Mouse (Mus musculus) cerebellum, adult 18-20 months (tissue): ENCODE measurements around the gene Prkch.

Experiments used
- DNase-seq, 2 experiments: peaks; one replicate each; pipeline ENCODE4 v3.0.0; 2021

Gene Prkch

DNA sequence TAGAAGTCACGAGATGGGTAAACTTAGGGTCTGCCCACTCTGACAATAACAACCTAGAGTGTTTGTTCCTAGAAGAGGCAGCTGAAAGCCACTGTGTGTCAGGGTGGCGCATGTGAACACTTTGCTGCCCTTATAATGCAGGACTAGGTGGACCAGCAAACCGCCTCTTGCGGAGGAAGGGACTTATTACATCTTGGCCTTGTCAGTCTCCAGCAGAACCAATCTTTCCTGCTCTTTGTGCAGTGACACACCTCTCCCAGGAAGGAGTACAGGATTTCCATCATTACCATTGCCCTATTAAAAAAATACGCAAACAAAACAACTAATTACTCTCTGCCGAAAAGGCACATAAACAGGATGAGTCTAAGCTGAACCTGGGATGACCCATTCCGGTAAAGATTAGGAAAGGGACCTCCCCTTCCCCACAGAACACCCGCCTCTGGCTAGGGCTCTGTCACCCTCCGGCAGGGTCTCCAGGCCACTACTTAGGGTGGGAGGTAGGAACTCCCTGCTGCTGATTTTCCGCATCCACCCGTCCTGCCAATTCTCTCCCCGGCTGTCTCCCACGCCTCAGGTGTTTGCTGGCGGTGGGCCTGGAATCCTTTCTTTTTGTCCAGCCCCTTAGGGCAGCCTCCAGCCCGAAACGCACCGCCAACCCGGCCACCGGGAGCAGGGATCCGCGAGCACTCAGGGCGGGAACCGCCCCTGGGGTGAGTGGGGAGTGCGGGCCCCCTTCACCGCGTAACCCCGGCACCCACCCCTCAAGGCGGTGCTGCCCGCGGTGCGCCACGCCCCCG lies 585 bp upstream of the Prkch start:
- DNase-seq, result no peak

DNA sequence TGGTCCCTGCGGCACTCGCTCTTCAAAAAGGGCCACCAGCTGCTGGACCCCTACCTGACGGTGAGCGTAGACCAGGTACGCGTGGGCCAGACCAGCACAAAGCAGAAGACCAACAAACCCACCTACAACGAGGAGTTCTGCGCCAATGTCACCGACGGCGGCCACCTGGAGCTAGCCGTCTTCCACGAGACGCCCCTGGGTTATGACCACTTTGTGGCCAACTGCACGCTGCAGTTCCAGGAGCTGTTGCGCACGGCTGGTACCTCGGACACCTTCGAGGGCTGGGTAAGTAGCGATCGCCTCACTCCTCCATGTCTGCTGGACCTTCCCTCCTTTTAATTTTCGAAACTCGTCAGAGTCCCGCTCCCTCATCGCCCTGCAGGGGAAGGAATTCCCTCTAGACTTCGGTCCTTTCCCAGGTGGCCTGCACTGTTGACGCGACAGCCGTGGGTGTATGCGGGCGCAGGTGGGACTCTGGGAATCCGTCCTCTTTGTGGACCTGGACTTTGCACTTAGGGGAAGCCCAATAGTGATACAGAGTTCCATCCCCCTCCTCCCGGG lies 725 bp downstream of the Prkch start:
- DNase-seq, result no peak

DNA sequence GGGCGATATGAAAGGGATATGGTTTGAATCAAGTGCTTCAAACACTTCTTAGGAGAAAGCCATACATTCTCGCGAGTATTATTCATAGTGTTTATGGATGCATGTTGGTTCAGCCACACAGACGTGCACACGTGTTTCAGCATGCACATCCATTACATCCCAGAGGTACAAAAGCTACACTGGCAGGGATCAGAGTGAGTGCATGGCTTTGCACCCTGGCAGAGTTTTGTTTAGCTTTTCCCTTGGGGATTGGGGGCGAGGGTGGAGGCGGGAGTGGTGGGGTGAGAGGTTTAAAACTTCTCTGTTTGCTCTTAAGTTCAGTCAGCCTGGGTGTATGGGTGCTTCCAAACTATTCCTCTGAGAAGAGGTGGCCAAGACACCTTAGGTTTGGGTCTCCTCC lies 1.3 kb downstream of the Prkch start:
- DNase-seq, result no peak

DNA sequence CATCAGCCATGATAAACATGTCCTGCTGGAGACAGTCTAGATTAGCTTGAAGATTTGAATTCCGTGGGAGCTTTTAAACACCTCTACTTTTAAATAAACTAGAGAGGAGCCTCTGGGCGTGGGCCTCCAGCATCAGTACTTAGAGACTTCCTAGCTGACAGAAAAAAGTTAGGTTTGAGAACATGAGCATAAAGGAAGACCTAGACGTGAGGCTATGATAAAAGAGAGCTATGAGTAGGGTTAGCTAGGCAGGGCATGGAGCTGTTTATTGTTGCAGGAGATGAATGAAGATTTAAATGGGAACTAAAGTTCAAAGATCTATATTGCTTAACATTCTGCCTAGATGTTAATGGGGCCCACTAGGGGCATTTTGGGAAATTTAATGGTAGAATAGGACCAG lies 2.7 kb downstream of the Prkch start:
- no peak for DNase-seq

DNA sequence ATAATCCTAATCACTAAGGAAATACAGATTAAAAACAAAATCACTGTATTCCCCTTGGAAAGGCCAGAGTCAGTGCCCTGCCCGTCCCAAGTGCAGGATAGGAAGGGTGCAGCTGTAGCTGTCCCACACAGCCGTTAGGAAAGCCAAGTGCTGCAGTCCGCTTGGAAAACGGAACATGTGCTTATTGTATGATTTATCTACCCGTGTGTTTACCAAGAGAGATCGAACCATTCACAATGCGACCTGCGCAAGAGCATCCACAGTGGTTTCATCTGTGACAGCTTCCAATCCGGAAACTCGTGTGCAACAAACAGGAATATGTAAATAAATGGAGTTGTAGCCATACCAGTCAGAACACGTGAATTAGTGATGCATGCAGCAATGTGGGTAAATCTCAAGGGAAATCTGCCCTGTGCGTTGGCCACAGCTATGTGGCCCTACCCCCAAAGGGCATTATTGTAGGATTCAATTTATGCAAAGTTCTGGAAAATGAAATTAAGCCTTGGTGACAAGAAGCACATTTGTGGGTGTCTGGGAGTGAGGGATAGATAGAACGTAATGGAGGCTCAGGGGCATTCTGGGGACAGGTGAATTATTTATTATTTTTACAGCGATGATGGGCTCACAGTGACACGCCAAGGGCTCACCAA lies 6.2 kb downstream of the Prkch start:
- DNase-seq, result no peak

DNA sequence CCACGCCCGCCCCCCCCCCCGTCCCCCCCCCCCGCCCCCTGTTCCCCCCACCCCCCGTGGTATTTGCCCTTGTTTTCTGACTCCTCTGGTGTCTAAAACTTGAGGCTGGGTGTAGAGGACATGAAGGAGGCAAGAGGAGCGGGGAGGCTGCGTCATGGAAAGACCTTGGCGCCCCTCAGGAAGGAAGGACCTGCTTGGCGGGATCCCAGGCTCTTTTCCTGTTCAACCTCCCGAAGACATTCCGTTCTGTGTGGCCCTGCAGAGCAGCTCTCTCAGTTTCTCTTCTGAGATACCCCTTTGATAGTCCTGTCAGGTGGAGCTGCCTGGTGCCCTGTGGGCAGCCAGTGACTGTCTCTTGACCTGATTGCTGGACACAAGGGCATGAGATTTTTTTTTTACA lies 7.0 kb downstream of the Prkch start:
- no peak for DNase-seq

DNA sequence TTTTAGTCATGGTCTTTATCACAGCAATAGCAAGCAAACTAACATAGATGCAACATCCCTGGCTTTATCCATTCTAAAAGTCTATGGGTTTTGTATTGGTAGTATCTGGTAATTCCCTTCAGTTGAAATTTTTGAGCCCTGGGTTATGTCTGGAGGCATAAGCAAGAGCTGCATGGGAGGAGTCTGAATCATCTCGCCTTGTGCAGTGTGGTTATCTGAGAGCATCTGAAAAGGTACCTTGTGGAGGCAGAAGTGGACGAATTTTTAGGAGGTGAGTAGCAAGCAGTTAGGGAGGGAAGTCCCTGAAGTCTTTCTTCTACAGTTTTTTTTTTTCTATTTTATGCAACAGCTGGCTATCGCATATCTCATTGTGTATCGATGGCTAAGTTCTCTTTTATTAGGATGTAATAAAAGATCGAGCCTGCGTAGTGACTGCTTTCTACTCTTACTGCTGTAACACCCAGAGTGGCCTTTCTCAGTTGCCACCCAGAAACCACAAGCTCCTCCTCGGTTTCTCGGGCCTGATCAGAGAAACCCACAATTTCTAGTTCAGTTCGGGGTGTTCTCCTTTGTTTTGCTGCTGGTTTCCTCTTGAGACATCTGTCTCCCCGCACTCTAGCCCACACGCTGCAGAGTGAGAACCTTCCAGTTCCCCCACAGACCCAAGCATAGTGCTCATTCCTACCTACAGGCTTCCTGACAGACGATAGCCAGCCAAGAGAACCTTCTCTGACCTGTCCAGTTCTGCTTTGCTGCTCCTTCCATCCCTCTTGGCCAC lies 8.6 kb downstream of the Prkch start:
- no peak for DNase-seq

DNA sequence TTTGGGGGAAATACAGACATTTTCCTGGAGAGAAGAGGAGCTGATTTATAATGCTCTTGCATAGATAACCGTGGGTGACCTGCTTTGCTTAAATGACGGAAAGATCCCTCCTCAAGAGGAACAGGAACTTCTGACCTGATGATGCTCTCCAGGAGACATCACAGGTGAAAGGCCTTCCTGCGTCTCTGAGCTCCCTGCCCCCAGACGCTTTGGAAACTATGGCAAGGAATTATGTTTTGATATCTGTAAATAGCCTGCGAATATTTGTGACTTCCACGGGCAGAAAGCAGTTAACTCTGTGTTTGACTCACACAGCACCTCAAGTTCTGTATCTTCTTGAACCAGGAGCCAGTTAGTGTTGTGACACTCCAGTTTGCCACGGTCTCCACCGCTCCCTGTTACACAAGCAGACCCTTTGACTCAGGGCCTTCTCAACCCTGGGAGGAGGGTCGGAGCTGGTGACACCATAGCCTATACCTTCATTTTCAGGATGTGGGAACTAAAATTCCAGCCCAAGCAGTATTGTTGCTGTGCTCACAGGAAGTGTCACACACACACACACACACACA lies 9.7 kb downstream of the Prkch start:
- DNase-seq, result no peak

DNA sequence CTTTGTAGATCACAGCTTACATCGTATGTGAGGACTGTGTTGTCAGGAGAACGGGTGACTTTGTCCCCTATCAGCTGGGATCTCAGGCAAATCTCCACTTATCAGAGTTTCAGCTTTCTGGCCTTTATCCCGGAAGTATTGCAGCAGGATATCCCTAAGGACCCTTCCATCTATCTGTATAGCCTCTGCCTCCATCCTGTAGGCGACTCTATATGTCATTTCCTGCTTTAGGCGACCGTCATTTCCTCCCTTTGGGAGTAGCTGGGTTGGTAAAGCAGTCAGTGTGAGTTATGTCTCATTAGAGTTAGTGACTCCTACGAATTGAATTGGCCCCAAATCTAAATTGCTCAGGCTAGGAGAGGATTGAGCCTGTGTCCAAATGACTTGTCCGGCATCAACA lies 10.6 kb downstream of the Prkch start:
- DNase-seq, result no peak

DNA sequence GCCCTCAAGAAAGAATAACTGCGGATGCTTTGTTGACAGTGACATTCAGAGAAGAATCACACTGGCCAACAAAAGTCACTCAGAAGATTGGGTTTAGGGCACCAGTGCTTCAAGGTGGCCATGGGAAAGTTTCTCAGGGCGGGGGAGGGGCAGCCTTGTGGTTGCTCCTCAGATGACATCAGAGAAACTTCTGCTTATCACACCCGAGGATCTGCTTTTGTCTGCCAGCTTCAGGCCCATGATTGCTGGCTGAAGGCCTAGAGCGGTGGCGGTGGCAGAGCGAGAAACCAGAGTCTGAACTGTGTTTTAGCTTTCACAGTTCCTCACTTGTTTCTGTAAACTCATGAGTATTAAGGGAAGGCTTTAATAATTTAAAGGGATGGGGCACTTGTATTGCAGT lies 13.6 kb downstream of the Prkch start:
- DNase-seq, result no peak

DNA sequence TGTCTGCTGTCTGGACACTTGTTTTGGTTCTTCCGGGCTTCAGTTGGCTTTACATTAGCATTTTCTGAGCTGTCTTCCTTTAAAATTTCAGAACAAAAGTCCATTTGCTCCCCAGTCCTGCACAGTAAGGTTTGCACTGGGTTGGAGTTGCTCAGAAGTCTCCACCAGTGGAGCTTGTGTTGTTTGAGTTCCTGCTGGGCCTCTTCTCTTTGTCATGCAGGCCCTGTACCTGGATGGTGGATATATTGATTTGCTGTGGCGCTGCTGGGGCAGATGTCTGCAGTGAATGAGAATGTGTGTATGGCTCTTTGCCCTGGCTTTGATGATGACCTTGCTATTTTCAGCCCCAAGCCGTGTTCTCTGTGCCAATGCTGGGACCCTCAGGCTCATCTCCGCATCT lies 15.9 kb downstream of the Prkch start:
- DNase-seq, result no peak

DNA sequence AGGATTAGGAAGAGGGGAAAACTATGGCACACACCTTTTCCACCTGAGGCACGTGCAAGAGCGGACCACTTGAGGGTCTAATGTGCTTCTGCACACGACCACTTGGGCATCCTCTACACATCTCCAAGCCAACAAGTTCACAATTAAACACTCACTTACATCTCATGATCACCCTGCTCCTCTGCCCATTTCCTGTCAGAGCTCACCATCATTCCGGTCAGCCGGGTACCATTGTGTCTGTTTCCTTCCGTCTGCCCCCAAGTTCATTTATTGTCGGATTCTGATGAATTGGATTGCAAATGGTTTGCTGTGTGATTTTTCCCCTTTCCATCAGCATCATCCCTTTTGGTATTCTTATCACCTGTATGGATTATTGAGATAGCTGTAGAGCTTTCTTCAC lies 18.4 kb downstream of the Prkch start:
- DNase-seq, result no peak

DNA sequence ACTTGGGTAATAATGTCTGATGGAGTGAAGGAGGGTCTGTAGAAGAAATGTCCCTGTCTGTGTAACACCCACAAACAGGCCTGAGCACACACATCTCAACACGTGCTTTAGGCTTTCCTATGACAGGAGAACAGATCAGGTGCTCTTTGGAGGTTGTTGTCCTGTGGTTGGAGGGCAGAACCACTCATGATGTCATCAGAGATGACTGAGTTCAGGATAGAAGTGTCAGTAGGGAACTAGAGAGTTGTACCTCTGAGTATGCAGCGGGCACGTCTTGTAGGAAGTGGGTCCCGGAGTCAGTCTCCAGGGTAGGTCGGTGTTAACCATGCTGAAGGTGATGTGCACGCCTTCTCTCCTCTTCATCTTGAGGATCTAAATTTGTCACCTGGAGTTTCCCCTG lies 19.1 kb downstream of the Prkch start:
- no peak for DNase-seq

DNA sequence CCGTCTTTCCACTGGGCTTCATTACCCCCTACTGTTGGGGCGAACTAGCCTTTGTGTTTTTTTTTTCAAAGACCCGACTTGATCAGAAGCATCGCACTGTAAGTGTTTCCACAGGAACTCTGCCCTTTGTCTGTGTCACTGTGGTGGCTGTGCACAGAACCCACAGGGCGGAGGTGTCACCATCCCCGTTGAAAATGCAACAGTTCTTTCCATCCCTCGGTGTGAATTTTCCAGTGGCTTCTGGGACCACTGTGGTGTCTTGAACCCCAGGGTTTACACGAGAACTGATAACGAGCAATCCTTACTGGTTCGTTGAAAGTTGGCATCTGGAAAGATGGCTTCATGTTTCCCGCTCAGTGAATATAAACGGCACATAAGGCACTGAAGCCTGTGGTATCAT lies 20.2 kb downstream of the Prkch start:
- DNase-seq, result no peak

DNA sequence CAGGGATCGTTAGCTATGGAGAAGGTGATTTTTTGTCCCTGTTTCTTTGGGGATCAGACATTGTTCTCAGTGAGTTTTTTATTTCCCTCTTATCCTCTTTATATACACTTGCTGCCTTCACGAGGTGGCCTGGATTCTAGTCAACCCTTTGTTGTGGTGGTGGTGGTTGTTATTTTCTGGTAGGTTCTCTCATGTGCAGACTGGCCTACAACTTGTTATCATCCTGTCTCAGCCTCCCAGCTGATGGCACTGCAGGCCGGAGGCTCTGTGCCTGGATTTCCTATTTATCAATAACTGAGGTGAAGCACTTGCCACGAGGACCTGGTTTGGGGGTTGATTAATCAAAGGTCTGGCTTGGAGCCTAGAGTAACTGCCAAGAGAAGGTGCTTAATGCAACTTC lies 20.6 kb downstream of the Prkch start:
- no peak for DNase-seq

DNA sequence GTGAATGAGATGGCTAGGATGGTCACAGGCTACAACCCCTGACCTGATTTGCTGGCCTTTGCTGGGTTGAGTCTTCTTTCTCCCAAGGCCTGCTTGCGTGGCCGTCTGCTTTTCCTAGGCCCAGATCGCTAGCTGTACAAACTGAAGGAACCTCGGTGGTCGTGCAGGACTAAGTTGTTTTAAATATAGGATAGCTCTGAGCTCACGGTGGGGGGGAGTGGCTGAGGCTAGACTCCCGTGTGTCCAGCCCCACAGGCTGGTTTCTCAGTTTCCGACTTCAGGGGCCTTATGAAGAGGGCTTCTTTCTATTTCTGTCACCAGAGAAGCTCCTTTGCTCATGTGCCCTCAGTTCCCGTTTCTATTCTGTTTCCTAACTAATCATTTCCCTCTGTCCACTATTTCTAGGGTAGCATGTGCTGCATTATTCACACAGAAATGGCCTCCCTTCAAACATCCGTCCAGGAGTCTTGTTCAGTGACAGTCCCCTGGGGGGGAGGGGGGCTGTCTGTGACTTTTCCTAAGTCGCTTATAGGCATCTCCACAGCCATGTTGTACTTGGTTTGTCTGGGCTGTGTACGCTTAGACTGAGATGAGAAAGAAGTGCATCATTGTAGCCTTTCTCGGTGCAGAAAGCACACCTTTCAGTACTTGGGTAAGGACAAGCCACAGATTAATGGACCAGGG lies 22.9 kb downstream of the Prkch start:
- no peak for DNase-seq

DNA sequence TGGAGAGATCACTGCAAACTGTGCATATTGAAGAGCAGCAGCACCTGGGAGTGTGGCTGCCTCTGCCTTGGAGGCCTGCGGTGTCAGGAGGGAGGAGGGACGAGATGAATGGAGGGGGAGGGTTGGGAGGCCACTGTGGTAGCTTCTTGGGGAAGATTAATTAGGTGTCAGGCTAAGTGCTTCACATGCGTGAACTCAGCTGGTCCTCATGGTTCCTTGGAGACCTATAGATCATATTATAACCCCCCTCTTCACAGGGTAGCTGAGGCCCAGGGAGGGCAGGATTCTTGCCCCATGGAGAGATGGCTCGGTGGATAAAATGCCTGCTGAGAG lies 23.4 kb downstream of the Prkch start:
- DNase-seq, result no peak

DNA sequence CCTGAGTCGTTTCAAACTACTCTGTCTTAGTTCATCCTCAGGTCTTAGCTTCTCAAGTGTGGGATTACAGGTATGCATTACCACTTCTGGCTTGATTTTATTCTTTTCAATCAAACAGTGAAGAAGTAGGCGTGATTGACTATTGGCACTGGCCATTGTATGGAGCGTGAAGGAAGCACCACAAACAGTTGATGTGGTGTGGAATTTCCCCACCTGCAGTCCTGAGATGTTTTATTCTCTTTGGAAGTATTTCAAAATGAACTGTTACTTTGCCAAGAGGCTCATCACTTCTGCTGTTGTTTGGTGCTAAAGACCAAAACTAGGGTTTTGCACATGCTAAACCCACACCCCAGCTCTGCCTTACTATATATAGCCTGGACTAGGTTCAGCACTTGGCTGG lies 24.7 kb downstream of the Prkch start:
- DNase-seq, result no peak

DNA sequence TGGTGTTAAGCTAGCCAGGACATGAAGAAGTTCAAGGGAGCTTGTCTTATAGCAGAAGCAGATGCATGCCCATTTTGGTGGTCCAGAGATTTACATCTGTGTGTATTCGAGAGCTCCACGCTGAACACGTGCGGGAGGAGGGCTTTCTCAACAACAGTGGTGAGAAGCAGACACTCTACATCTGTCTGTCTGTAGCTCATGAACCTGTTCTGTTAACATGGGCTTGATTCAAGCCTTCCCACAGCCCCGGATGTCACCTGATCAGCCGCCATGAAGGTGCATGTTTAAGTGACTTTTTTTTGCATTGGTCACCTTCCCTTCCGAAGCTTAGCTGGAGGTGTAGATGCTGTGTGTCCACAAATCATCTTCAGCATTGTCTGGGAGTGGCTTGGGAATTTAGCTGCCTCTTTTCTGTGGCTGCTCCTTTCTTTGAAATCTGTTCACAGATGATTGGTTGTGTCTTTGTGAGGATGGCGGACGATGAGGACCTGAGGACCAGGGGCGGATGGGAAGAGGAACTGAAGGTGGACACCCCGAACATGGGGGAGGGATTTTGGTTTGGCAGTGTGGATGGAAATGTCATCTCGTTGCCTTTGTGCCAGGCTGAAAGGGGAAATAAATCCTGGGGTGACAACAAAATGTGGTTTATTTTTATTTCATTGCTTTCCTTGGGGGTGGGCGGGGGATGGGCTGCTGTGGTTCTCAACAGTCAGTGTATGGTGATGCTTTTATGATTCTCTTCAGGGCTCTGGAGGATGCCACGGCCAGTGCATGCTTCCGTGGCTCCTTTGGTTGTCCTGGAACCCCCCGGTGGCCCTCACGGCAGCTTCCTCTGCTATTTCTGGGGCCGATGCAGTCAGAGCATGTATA lies 25.3 kb downstream of the Prkch start:
- DNase-seq, result no peak

DNA sequence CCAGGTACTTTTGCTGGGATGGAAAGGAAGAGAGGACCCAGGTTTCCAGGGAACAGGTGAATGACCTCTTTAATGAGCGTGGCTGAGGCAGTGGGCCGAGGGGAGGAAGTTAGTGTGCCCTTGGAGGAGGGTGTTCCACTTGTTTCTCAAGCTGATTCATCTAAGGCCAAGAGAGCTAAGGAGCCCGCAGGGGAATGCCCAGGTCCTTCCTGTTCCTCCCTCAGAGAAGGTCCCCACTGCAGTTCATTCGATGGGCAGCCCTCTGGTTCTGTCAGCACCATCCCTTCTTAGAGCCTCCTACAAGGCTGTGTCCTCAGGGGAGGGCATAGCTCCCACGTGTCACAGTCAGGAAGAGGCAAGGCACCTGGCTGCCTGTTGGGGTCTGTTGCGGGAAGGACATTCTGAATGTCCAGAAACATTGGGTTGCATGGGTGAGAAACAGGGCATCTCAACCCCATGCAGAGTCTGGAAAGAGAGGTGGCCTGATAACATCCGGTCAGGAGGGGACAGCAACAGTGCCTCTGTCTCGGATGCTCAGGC lies 26.3 kb downstream of the Prkch start:
- no peak for DNase-seq

DNA sequence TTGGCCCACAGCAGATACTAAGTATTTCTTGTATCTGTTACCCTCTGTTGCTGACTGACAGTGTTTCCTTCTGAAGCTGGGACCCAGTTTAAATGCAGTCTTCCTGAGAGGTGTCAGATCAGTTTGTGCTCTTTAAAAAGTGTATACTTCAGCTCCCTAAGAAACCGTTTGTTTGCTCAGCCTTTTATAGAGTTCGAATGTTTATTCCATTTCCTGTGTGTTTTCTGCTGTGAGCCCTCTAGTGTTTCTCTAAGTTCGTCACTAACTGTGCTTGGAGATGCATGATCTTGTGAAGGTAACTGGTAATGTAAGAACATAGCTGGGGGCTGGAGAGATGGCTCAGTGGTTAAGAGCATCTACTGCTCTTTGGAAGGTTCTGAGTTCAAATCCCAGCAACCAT lies 27.1 kb downstream of the Prkch start:
- no peak for DNase-seq

DNA sequence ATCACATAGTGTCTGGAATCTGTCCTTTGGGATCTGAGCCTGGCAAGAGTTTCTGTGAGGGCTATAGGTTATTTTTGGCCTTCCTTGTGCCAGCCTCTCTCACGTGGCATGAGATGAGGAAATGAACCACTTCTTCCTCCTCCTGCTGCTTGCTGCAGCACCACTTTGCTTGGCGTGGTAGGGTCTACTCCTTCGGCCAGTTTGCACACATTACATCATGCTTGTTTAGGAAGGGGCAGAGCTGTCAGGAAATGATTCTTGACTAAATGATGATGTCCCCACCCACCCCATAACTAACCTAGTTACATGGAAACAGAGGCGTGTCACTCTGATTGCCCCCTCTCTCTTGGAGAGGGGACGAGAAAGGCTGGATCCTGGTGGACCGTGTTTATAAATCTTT lies 28.6 kb downstream of the Prkch start:
- DNase-seq, result no peak
